Mouse (Mus musculus): ENCODE measurements around the gene Rimbp2. TPM values are rescaled to one million over a fixed set of nuclear protein-coding genes. Genes with fewer than 3 reads are reported as not detected.

Rimbp2 gene
- total and polyA plus RNA-seq, 3 experiments = not detected

DNA sequence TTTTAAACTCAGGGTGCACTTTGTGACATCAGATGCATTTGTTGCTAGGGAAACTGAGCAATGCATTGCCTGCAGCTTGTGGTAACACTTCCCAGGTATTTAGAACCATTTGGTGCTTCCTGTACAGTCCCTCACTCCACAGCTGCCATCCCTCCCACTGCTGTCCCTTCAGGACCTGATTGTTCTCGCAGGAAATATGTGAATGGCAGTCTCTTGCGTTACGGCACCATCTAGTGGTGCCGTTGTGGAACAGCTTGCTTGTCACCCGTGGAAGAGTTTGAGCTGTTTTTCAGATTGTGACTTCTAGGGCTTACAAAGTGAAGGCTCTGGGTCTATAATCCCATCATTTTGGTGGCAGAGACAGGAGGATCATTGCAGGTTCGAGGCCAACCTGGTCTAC lies 219.3 kb downstream of the Rimbp2 start:
- Histone ChIP-seq H3K36me3 (replicated peaks in 1 of 2; ENCODE audit: control insufficient read depth in 1 of 2, insufficient read depth in 1 of 2, low read length in 1 of 2) (no peaks in the 10 kb centered on the region), H3K9me3 (replicated peaks; ENCODE audit: low read length) (peaks cover 83% of the 10 kb centered on the region), H3K4me2 (ENCODE audit: insufficient read depth, low read depth, poor library complexity, severe bottlenecking) (no peak overlapping the region), H3K27me3 (replicated peaks) (no peaks in the 10 kb centered on the region), H3K9ac (ENCODE audit: insufficient read depth, low read depth) (no peak overlapping the region), H3K4me3 (replicated peaks in 1 of 3; ENCODE audit: low read depth in 2 of 3, low read length in 2 of 3, poor library complexity in 1 of 3) (no peak overlapping the region), H3K4me1 (ENCODE audit: control insufficient read depth in 1 of 2, insufficient read depth in 2 of 2) (no peaks in the 10 kb centered on the region), H3K79me2 (replicated peaks; ENCODE audit: control insufficient read depth, extremely low read depth, insufficient read depth, poor library complexity, severe bottlenecking) (no peaks in the 10 kb centered on the region), H3K27ac (ENCODE audit: insufficient read depth, low read depth) (no peak overlapping the region)
- dilution Hi-C loops (cut with MboI; ENCODE audit: extremely low pct_ligation_motif_present, extremely low pct_unique_long_range_greater_than_20kb, low sequenced_read_pairs) = no loop called here
- TF ChIP-seq POLR2AphosphoS2 (IDR thresholded peaks at IDR 0.05; ENCODE audit: low read depth, low read length) (no peak), USF1 (IDR thresholded peaks at IDR 0.05; ENCODE audit: low read depth, low read length) (no peak), ETS1 (conservative IDR thresholded peaks at IDR 0.05; ENCODE audit: low read depth, low read length) (no peak), MAFK (IDR thresholded peaks at IDR 0.05; ENCODE audit: insufficient replicate concordance, low read length) (no peak), CTCF (conservative IDR thresholded peaks at IDR 0.05 in 1 of 2, IDR thresholded peaks at IDR 0.05 in 1 of 2; ENCODE audit: low read depth in 2 of 2, low read length in 2 of 2) (peak in 1 of 2 experiments; percentile 42; a peak in 2 of 4 replicates), CHD1 (IDR thresholded peaks at IDR 0.05; ENCODE audit: low read depth, low read length) (no peak), NELFE (IDR thresholded peaks at IDR 0.05; ENCODE audit: low read depth, low read length) (no peak), HCFC1 (IDR thresholded peaks at IDR 0.05; ENCODE audit: low read depth, low read length) (no peak), USF2 (conservative IDR thresholded peaks at IDR 0.05; ENCODE audit: low read depth, low read length) (no peak), ZC3H11A (IDR thresholded peaks at IDR 0.05; ENCODE audit: low read depth, low read length) (no peak), RAD21 (IDR thresholded peaks at IDR 0.05; ENCODE audit: low read depth, low read length) (peak; percentile 23)
- in situ Hi-C loops (cut with MboI; ENCODE audit: low pct_ligation_motif_present, low pct_unique_long_range_greater_than_20kb, low sequenced_read_pairs) = no loop called here
- peak; percentile 3 for DNase-seq (ENCODE audit: extremely low read depth)

DNA sequence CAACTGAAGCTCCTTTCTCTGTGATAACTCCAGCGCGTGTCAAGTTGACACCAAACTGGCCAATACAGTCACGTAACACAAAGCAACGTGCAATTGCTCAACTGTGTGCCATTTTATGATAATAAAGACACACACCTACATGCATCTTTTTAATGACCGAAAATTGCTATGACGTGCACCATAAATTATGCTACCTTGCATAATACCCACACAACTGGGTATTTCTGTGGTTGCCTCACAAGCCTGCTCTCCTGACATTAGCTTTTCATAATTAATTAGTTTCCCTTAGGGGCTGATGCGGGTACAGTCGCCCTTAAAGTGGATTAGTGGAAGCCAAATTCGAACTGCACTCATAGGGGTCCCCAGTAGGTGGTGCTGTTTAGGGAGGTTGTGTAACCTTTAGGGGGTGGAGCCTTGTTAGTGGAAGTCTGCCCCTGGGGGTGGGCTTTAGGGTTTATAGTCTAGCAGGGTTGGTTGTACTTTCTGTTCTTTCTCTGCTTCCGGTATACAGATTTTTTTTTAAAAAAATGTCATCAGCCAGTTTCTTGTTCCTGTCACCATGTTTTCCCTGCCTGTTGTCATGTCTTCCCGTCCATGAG lies 220.8 kb downstream of the Rimbp2 start:
- Histone ChIP-seq H3K4me2 (ENCODE audit: insufficient read depth, low read depth, poor library complexity, severe bottlenecking) (no peak overlapping the region), H3K79me2 (replicated peaks; ENCODE audit: control insufficient read depth, extremely low read depth, insufficient read depth, poor library complexity, severe bottlenecking) (no peaks in the 10 kb centered on the region), H3K4me3 (replicated peaks in 1 of 3; ENCODE audit: low read depth in 2 of 3, low read length in 2 of 3, poor library complexity in 1 of 3) (no peak overlapping the region), H3K4me1 (ENCODE audit: control insufficient read depth in 1 of 2, insufficient read depth in 2 of 2) (no peaks in the 10 kb centered on the region), H3K9ac (ENCODE audit: insufficient read depth, low read depth) (no peak overlapping the region), H3K9me3 (replicated peaks; ENCODE audit: low read length) (peaks cover 74% of the 10 kb centered on the region), H3K27me3 (replicated peaks) (no peaks in the 10 kb centered on the region), H3K36me3 (replicated peaks in 1 of 2; ENCODE audit: control insufficient read depth in 1 of 2, insufficient read depth in 1 of 2, low read length in 1 of 2) (no peaks in the 10 kb centered on the region), H3K27ac (ENCODE audit: insufficient read depth, low read depth) (no peak overlapping the region)
- in situ Hi-C loops (cut with MboI; ENCODE audit: low pct_ligation_motif_present, low pct_unique_long_range_greater_than_20kb, low sequenced_read_pairs) (no loop called here), dilution Hi-C loops (cut with MboI; ENCODE audit: extremely low pct_ligation_motif_present, extremely low pct_unique_long_range_greater_than_20kb, low sequenced_read_pairs) (no loop called here)
- no peak for DNase-seq (ENCODE audit: extremely low read depth)
- TF ChIP-seq MAX (IDR thresholded peaks at IDR 0.05; ENCODE audit: low read length) (no peak), ETS1 (conservative IDR thresholded peaks at IDR 0.05; ENCODE audit: low read depth, low read length) (no peak), SMC3 (IDR thresholded peaks at IDR 0.05; ENCODE audit: low read depth, low read length) (no peak), MYC (IDR thresholded peaks at IDR 0.05; ENCODE audit: low read depth, low read length) (no peak), TBP (conservative IDR thresholded peaks at IDR 0.05; ENCODE audit: low read depth, low read length) (no peak), MAFK (IDR thresholded peaks at IDR 0.05; ENCODE audit: insufficient replicate concordance, low read length) (no peak), POLR2AphosphoS2 (IDR thresholded peaks at IDR 0.05; ENCODE audit: low read depth, low read length) (no peak), IRF4 (IDR thresholded peaks at IDR 0.05; ENCODE audit: low read depth, low read length) (no peak), SIN3A (IDR thresholded peaks at IDR 0.05; ENCODE audit: low read length) (no peak), MXI1 (IDR thresholded peaks at IDR 0.05; ENCODE audit: low read depth, low read length) (no peak), RAD21 (IDR thresholded peaks at IDR 0.05; ENCODE audit: low read depth, low read length) (no peak), KAT2A (IDR thresholded peaks at IDR 0.05; ENCODE audit: insufficient replicate concordance, low read length) (no peak), RCOR1 (conservative IDR thresholded peaks at IDR 0.05; ENCODE audit: low read depth, low read length) (no peak), ELF1 (IDR thresholded peaks at IDR 0.05; ENCODE audit: low read depth, low read length) (no peak), NRF1 (IDR thresholded peaks at IDR 0.05; ENCODE audit: low read depth, low read length) (no peak)
